Mouse (Mus musculus): ENCODE measurements at regions not wholly inside any gene's neighbourhood (a gene's known extent, or its start where the extent isn't known, plus 50 kb on each side); places are given as distances from the start of the nearest gene placed in this dataset.

DNA sequence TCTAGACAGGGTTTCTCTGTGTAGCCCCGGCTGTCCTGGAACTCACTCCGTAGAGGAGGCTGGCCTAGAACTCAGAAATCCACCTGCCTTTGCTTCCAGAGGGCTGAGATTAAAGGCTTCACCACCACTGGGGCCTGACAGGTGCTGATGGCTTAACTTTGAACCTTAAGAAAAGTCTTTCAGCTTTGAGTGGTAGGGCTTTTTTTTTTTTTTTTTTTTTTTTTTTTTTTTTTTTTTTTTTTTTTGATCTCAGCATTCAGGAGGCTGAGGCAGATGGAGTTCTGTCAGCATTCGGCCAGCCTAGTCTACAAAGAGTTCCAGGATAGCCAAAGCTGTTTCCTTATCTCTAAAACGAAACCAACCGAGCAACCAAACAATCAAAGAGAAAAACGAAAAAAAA is 266.5 kb downstream of the Ttll7 start:
- TF ChIP-seq CTCF (IDR thresholded peaks at IDR 0.05; ENCODE audit: low read depth) (no peak), EP300 (IDR thresholded peaks at IDR 0.05; ENCODE audit: low read depth) (no peak)
